Mouse (Mus musculus) forebrain, embryonic 13.5 days (tissue): ENCODE measurements around the gene Etnppl. TPM values are rescaled to one million over a fixed set of nuclear protein-coding genes. Genes with fewer than 3 reads are reported as not detected.

ENCODE experiments used
- ATAC-seq: fragments of 200-750 bp; cut with Nextera tagmentation; 2 replicates; pipeline ENCODE4 v1.8.0; 2017
- H3K27ac ChIP-seq: fragments of 300-500 bp; sonication (generic); 2 replicates; pipeline ENCODE4 v1.5.1; 2015; ENCODE audit warnings: inconsistent platforms, mild to moderate bottlenecking, moderate library complexity
- H3K27me3 ChIP-seq: fragments of 300-500 bp; sonication (generic); 2 replicates; pipeline ENCODE4 v1.6.1; 2015; ENCODE audit warnings: mild to moderate bottlenecking, inconsistent platforms
- H3K36me3 ChIP-seq: fragments of 300-500 bp; sonication (generic); 2 replicates; pipeline ENCODE4 v1.6.1; 2015; ENCODE audit warnings: mild to moderate bottlenecking, inconsistent platforms; ENCODE audit not compliant: poor library complexity, severe bottlenecking
- H3K4me1 ChIP-seq: fragments of 300-500 bp; sonication (generic); 2 replicates; pipeline ENCODE4 v1.6.1; 2015; ENCODE audit warnings: inconsistent platforms
- H3K4me2 ChIP-seq: fragments of 300-500 bp; sonication (generic); 2 replicates; pipeline ENCODE4 v1.6.1; 2015; ENCODE audit warnings: inconsistent platforms, mild to moderate bottlenecking, moderate library complexity
- H3K4me3 ChIP-seq: fragments of 300-500 bp; sonication (generic); 2 replicates; pipeline ENCODE4 v1.5.1; 2015; ENCODE audit warnings: mild to moderate bottlenecking, inconsistent platforms
- H3K9ac ChIP-seq: fragments of 300-500 bp; sonication (generic); 2 replicates; pipeline ENCODE4 v1.6.1; 2015; ENCODE audit warnings: mild to moderate bottlenecking, inconsistent platforms
- H3K9me3 ChIP-seq: fragments of 300-500 bp; sonication (generic); replicated peaks from 2 replicates; pipeline ENCODE4 v1.6.1; 2016; ENCODE audit warnings: inconsistent platforms
- WGBS: fragments of 180-500 bp; shearing (Covaris S2); methylation state at CpG from one replicate; pipeline ENCODE4 v1.1.7; 2015; 5-methylcytosine and 5-hydroxymethylcytosine counted together
- polyA plus RNA-seq: library from polyadenylated mRNA; unstranded; fragments of >200 nt; fragmentation: Nextera tagmentation; extraction: Ambion mirVana; gene quantifications from 2 replicates; pipeline ENCODE4 v1.2.1, GENCODE M21; 2015

Etnppl gene
- polyA plus RNA-seq, 1 experiment from 2014 or later, result not detected

- Histone ChIP-seq H3K27ac (no peak overlapping the region), H3K9me3 (no peaks in the 10 kb centered on the region), H3K9ac (no peak overlapping the region), H3K4me1 (peaks cover 5% of the 10 kb centered on the region; the same call in 1 of the 2 replicates), H3K4me3 (no peak overlapping the region), H3K27me3 (peaks cover 3% of the 10 kb centered on the region; the same call in 1 of the 2 replicates), H3K4me2 (no peak overlapping the region), H3K36me3 (no peaks in the 10 kb centered on the region)
- WGBS, result 87% methylated on average over 9 of the region's 9 CpGs
- no peak for ATAC-seq
Observed at GRCm38 (mm10) chr3:130614444-130614843, 2.8 kb upstream of the Etnppl start.

- Histone ChIP-seq H3K27ac (no peak overlapping the region), H3K27me3 (peaks cover 3% of the 10 kb centered on the region; the same call in 1 of the 2 replicates), H3K4me2 (no peak overlapping the region), H3K36me3 (no peaks in the 10 kb centered on the region), H3K9me3 (no peaks in the 10 kb centered on the region), H3K4me3 (no peak overlapping the region), H3K4me1 (peaks cover 10% of the 10 kb centered on the region), H3K9ac (no peak overlapping the region)
- WGBS, result 63% methylated on average over 8 of the region's 8 CpGs
- ATAC-seq, result no peak
Observed at GRCm38 (mm10) chr3:130615625-130616024, 1.6 kb upstream of the Etnppl start.

GRCm38 (mm10) chr3:130620517-130621146 is 3.4 kb downstream of the Etnppl start:
- Histone ChIP-seq H3K4me2 (no peak overlapping the region), H3K36me3 (no peaks in the 10 kb centered on the region), H3K4me1 (peaks cover 16% of the 10 kb centered on the region), H3K9me3 (no peaks in the 10 kb centered on the region), H3K4me3 (no peak overlapping the region), H3K27me3 (peaks cover 3% of the 10 kb centered on the region; the same call in 1 of the 2 replicates), H3K27ac (no peak overlapping the region), H3K9ac (no peak overlapping the region)
- ATAC-seq, result peak; percentile 38; the same call in 1 of the 2 replicates
- 56% methylated on average over 12 of the region's 12 CpGs for WGBS

GRCm38 (mm10) chr3:130628358-130628757 is 11.1 kb downstream of the Etnppl start:
- Histone ChIP-seq H3K9ac (no peak overlapping the region), H3K4me3 (no peak overlapping the region), H3K27ac (no peak overlapping the region), H3K36me3 (no peaks in the 10 kb centered on the region), H3K4me1 (no peaks in the 10 kb centered on the region), H3K4me2 (no peak overlapping the region), H3K9me3 (no peaks in the 10 kb centered on the region; the same call in 1 of the 2 replicates), H3K27me3 (no peaks in the 10 kb centered on the region)
- ATAC-seq, result no peak
- 93% methylated on average over 5 of the region's 5 CpGs for WGBS

GRCm38 (mm10) chr3:130633859-130634258 is 16.6 kb downstream of the Etnppl start:
- H3K9me3 ChIP-seq, result no peaks in the 10 kb centered on the region
- WGBS, result 79% methylated on average over 5 of the region's 5 CpGs
- H3K4me2 ChIP-seq, result no peak overlapping the region
- H3K27me3 ChIP-seq, result no peaks in the 10 kb centered on the region
- no peaks in the 10 kb centered on the region for H3K4me1 ChIP-seq
- no peak overlapping the region for H3K27ac ChIP-seq
- no peak for ATAC-seq
- H3K9ac ChIP-seq, result no peak overlapping the region
- no peak overlapping the region for H3K4me3 ChIP-seq
- no peaks in the 10 kb centered on the region for H3K36me3 ChIP-seq

- no peaks in the 10 kb centered on the region for H3K27me3 ChIP-seq
- H3K36me3 ChIP-seq, result no peaks in the 10 kb centered on the region
- H3K4me1 ChIP-seq, result 0 out of 2 replicates have a peak, but pooled peaks cover 2% of the 10 kb centered on the region
- no peak overlapping the region for H3K4me2 ChIP-seq
- 64% methylated on average over 11 of the region's 11 CpGs for WGBS
- no peak overlapping the region for H3K9ac ChIP-seq
- H3K9me3 ChIP-seq, result no peaks in the 10 kb centered on the region
- no peak overlapping the region for H3K27ac ChIP-seq
- no peak overlapping the region for H3K4me3 ChIP-seq
- no peak for ATAC-seq
Observed at GRCm38 (mm10) chr3:130646110-130646810, 29.0 kb downstream of the Etnppl start.

- H3K9ac ChIP-seq, result no peak overlapping the region
Observed at GRCm38 (mm10) chr3:130649569-130649968, 32.3 kb downstream of the Etnppl start.

GRCm38 (mm10) chr3:130660619-130661018 is 43.4 kb downstream of the Etnppl start:
- Histone ChIP-seq H3K36me3 (no peaks in the 10 kb centered on the region), H3K4me3 (no peak overlapping the region), H3K27me3 (no peaks in the 10 kb centered on the region), H3K9ac (no peak overlapping the region), H3K9me3 (no peaks in the 10 kb centered on the region), H3K4me2 (no peak overlapping the region), H3K4me1 (no peaks in the 10 kb centered on the region), H3K27ac (no peak overlapping the region)
- no peak for ATAC-seq
- WGBS, result 90% methylated on average over 6 of the region's 6 CpGs

More at GRCm38 (mm10) chr3:130649569-130649968, 32.3 kb downstream of the Etnppl start:
- 55% methylated on average over 6 of the region's 6 CpGs for WGBS
- H3K27me3 ChIP-seq, result no peaks in the 10 kb centered on the region
- ATAC-seq, result no peak
- no peaks in the 10 kb centered on the region for H3K9me3 ChIP-seq
- H3K36me3 ChIP-seq, result no peaks in the 10 kb centered on the region
- H3K4me1 ChIP-seq, result 0 out of 2 replicates have a peak, but pooled peaks cover 2% of the 10 kb centered on the region
- no peak overlapping the region for H3K4me3 ChIP-seq
- no peak overlapping the region for H3K4me2 ChIP-seq
- no peak overlapping the region for H3K27ac ChIP-seq

- Histone ChIP-seq H3K27me3 (no peaks in the 10 kb centered on the region), H3K4me3 (no peak overlapping the region), H3K4me1 (no peaks in the 10 kb centered on the region), H3K27ac (no peak overlapping the region), H3K9ac (no peak overlapping the region), H3K4me2 (no peak overlapping the region), H3K36me3 (no peaks in the 10 kb centered on the region), H3K9me3 (no peaks in the 10 kb centered on the region)
- WGBS, result 94% methylated on average over 3 of the region's 3 CpGs
- ATAC-seq, result no peak
Observed at GRCm38 (mm10) chr3:130662496-130662895, 45.2 kb downstream of the Etnppl start.

GRCm38 (mm10) chr3:130671291-130671690 is 54.0 kb downstream of the Etnppl start:
- Histone ChIP-seq H3K4me1 (no peaks in the 10 kb centered on the region), H3K9ac (no peak overlapping the region), H3K27ac (no peak overlapping the region), H3K4me2 (no peak overlapping the region), H3K4me3 (no peak overlapping the region), H3K36me3 (no peaks in the 10 kb centered on the region), H3K27me3 (no peaks in the 10 kb centered on the region), H3K9me3 (no peaks in the 10 kb centered on the region)
- WGBS, result 59% methylated on average over 14 of the region's 14 CpGs
- ATAC-seq, result no peak

- no peak for ATAC-seq
- no peaks in the 10 kb centered on the region for H3K4me1 ChIP-seq
- H3K27ac ChIP-seq, result no peak overlapping the region
- no peak overlapping the region for H3K4me2 ChIP-seq
- no peaks in the 10 kb centered on the region for H3K36me3 ChIP-seq
- WGBS, result 96% methylated on average over 19 of the region's 19 CpGs
- no peak overlapping the region for H3K4me3 ChIP-seq
- no peaks in the 10 kb centered on the region for H3K9me3 ChIP-seq
- no peak overlapping the region for H3K9ac ChIP-seq
- no peaks in the 10 kb centered on the region for H3K27me3 ChIP-seq
Observed at GRCm38 (mm10) chr3:130677671-130678460, 60.6 kb downstream of the Etnppl start.

GRCm38 (mm10) chr3:130681226-130681625 is 64.0 kb downstream of the Etnppl start:
- WGBS, result 95% methylated on average over 2 of the region's 2 CpGs
- Histone ChIP-seq H3K27ac (no peak overlapping the region), H3K36me3 (no peaks in the 10 kb centered on the region), H3K4me1 (no peaks in the 10 kb centered on the region), H3K4me3 (no peak overlapping the region), H3K9ac (no peak overlapping the region), H3K4me2 (no peak overlapping the region), H3K27me3 (no peaks in the 10 kb centered on the region), H3K9me3 (no peaks in the 10 kb centered on the region)
- ATAC-seq, result no peak
